Mouse (Mus musculus): ENCODE measurements around the gene Mblac2.

Gene Mblac2

GRCm38 (mm10) chr13:81710775-81711545 lies at the start of gene Mblac2, which contains the start of gene Polr3g:
Gene Mblac2, plus strand, starts transcription at chr13:81711341.
Gene Polr3g, minus strand, starts transcription at chr13:81711013.
- DNase-seq (ENCODE audit: low read depth, low spot score), result peak; percentile 97

GRCm38 (mm10) chr13:81663566-81664330 lies 47.4 kb upstream of the Mblac2 start:
- DNase-seq (ENCODE audit: low read depth, low spot score), result no peak

- no peak for DNase-seq (ENCODE audit: low read depth, low spot score)
Observed at GRCm38 (mm10) chr13:81664331-81664698, 46.8 kb upstream of the Mblac2 start.

- no peak for DNase-seq (ENCODE audit: low read depth, low spot score)
Observed at GRCm38 (mm10) chr13:81667713-81668112, 43.4 kb upstream of the Mblac2 start.

GRCm38 (mm10) chr13:81675333-81675732 lies 35.8 kb upstream of the Mblac2 start:
- DNase-seq (ENCODE audit: low read depth, low spot score), result no peak

- DNase-seq (ENCODE audit: low read depth, low spot score), result no peak
Observed at GRCm38 (mm10) chr13:81683107-81683506, 28.0 kb upstream of the Mblac2 start.

GRCm38 (mm10) chr13:81684258-81684657 lies 26.9 kb upstream of the Mblac2 start:
- no peak for DNase-seq (ENCODE audit: low read depth, low spot score)

- no peak for DNase-seq (ENCODE audit: low read depth, low spot score)
Observed at GRCm38 (mm10) chr13:81684884-81685283, 26.3 kb upstream of the Mblac2 start.

GRCm38 (mm10) chr13:81689587-81689986 lies 21.6 kb upstream of the Mblac2 start:
- DNase-seq (ENCODE audit: low read depth, low spot score), result peak; percentile 62

- DNase-seq (ENCODE audit: low read depth, low spot score), result no peak
Observed at GRCm38 (mm10) chr13:81690477-81690876, 20.7 kb upstream of the Mblac2 start.

- peak; percentile 75 for DNase-seq (ENCODE audit: low read depth, low spot score)
Observed at GRCm38 (mm10) chr13:81691606-81692005, 19.5 kb upstream of the Mblac2 start.

- DNase-seq (ENCODE audit: low read depth, low spot score), result peak; percentile 70
Observed at GRCm38 (mm10) chr13:81694446-81694845, 16.7 kb upstream of the Mblac2 start.

GRCm38 (mm10) chr13:81703148-81703547 lies 8.0 kb upstream of the Mblac2 start:
- peak; percentile 72 for DNase-seq (ENCODE audit: low read depth, low spot score)

GRCm38 (mm10) chr13:81703621-81704020 lies 7.5 kb upstream of the Mblac2 start:
- no peak for DNase-seq (ENCODE audit: low read depth, low spot score)

GRCm38 (mm10) chr13:81706311-81706710 lies 4.8 kb upstream of the Mblac2 start:
- no peak for DNase-seq (ENCODE audit: low read depth, low spot score)

GRCm38 (mm10) chr13:81709805-81710204 lies 1.3 kb upstream of the Mblac2 start:
- DNase-seq (ENCODE audit: low read depth, low spot score), result no peak

- peak; percentile 28 for DNase-seq (ENCODE audit: low read depth, low spot score)
Observed at GRCm38 (mm10) chr13:81710266-81710665, 875 bp upstream of the Mblac2 start.

- peak; percentile 49 for DNase-seq (ENCODE audit: low read depth, low spot score)
Observed at GRCm38 (mm10) chr13:81711546-81712371, 618 bp downstream of the Mblac2 start.

GRCm38 (mm10) chr13:81713896-81714295 lies 2.8 kb downstream of the Mblac2 start:
- no peak for DNase-seq (ENCODE audit: low read depth, low spot score)

- DNase-seq (ENCODE audit: low read depth, low spot score), result peak; percentile 66
Observed at GRCm38 (mm10) chr13:81728141-81728540, 17.0 kb downstream of the Mblac2 start.

- DNase-seq (ENCODE audit: low read depth, low spot score), result no peak
Observed at GRCm38 (mm10) chr13:81729102-81729501, 18.0 kb downstream of the Mblac2 start.

GRCm38 (mm10) chr13:81730362-81730761 lies 19.2 kb downstream of the Mblac2 start:
- DNase-seq (ENCODE audit: low read depth, low spot score), result no peak
